Mouse (Mus musculus): Measurements from ENCODE around the gene Zfp365. TPM values are rescaled to one million over a fixed set of nuclear protein-coding genes. Genes with fewer than 3 reads are reported as not detected.

Gene Zfp365
- polyA plus RNA-seq, 1 experiment = 33.0 TPM

DNA sequence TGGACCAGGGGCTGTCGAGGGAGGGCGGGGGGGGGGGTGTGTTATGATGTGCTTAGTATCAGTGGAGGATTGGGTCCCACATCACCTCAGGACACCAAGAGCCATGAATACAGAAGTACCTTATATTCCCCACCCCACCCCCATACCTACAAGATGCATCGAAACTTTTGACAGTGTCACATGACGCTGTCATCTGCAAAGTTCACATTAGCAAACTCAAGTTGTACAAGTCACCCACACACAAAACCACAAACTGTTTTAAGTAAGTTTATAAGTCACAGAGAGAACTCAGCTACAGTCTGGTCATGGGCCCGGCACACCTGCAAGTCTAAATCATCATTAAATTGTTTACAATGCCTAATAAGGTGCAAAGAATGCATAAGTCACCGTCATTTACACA, 21.3 kb downstream of the Zfp365 start:
- no peak overlapping the region for H3K4me3 ChIP-seq (ENCODE audit: low read depth, low read length)
- H3K27me3 ChIP-seq (ENCODE audit: control insufficient read depth, insufficient read depth, low read length, poor library complexity, severe bottlenecking) = no peaks in the 10 kb centered on the region
- TF ChIP-seq POLR2A (IDR thresholded peaks at IDR 0.05; ENCODE audit: insufficient read depth, low read length) = no peak
- TF ChIP-seq EP300 (IDR thresholded peaks at IDR 0.05; ENCODE audit: insufficient read depth, low read depth, low read length) = no peak
- TF ChIP-seq CTCF (IDR thresholded peaks at IDR 0.05; ENCODE audit: low read depth, low read length) = no peak
- H3K9me3 ChIP-seq (replicated peaks; ENCODE audit: control insufficient read depth, insufficient read depth, low read length, poor library complexity, severe bottlenecking) = no peaks in the 10 kb centered on the region
- no peaks in the 10 kb centered on the region for H3K36me3 ChIP-seq (ENCODE audit: control insufficient read depth, insufficient read depth, low read length, poor library complexity, severe bottlenecking)
- no peaks in the 10 kb centered on the region for H3K4me1 ChIP-seq (ENCODE audit: control insufficient read depth, insufficient read depth, low read length)
- no peak overlapping the region for H3K27ac ChIP-seq (ENCODE audit: insufficient read depth, low read length)
- no peak overlapping the region for H3K9ac ChIP-seq (ENCODE audit: low read depth, poor library complexity, severe bottlenecking)

DNA sequence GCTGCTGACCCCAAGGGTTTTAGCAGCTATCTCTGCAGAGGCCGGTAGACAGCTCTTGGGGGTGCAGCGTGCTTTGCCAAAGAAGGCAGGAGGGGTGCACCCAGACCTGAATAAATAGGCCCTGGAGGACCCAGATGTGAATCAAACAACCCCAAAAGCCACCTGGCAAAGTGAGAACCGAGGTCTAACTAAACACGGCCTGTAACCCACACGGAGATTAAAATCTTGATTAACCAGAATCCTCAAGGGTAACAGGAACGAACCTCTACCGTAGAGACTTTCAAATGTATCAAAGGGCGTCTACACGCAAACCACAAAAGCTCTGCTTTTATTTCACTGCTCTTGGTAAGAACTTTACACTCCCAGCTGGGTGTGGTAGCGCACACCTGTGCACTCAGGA, 24.5 kb downstream of the Zfp365 start:
- TF ChIP-seq POLR2A (IDR thresholded peaks at IDR 0.05; ENCODE audit: insufficient read depth, low read length) = no peak
- TF ChIP-seq EP300 (IDR thresholded peaks at IDR 0.05; ENCODE audit: insufficient read depth, low read depth, low read length) = no peak
- TF ChIP-seq CTCF (IDR thresholded peaks at IDR 0.05; ENCODE audit: low read depth, low read length) = no peak
- H3K27ac ChIP-seq (ENCODE audit: insufficient read depth, low read length) = no peak overlapping the region
- H3K4me3 ChIP-seq (ENCODE audit: low read depth, low read length) = no peak overlapping the region
- H3K36me3 ChIP-seq (ENCODE audit: control insufficient read depth, insufficient read depth, low read length, poor library complexity, severe bottlenecking) = no peaks in the 10 kb centered on the region
- no peak overlapping the region for H3K9ac ChIP-seq (ENCODE audit: low read depth, poor library complexity, severe bottlenecking)
- H3K4me1 ChIP-seq (ENCODE audit: control insufficient read depth, insufficient read depth, low read length) = no peaks in the 10 kb centered on the region
- H3K27me3 ChIP-seq (ENCODE audit: control insufficient read depth, insufficient read depth, low read length, poor library complexity, severe bottlenecking) = no peaks in the 10 kb centered on the region
- H3K9me3 ChIP-seq (replicated peaks; ENCODE audit: control insufficient read depth, insufficient read depth, low read length, poor library complexity, severe bottlenecking) = no peaks in the 10 kb centered on the region

DNA sequence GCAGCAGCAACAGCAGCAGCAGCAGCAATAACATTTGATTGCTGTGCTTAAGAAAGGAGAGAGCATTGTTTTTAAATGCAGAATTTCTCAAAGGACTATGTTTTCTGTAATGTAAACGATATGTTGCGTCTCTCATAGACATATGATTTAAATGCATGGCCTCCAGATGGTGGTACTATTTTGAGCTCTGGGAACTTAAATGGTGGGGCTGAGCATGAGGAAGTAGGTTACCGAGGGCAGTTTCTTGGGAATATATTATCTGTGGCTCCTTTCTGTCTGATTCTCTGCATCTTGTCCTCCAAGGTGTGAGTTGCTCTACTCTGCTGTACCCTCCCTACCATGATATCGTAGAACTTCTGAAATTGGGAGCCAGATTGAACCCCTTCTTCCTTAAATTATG, 31.8 kb downstream of the Zfp365 start:
- no peaks in the 10 kb centered on the region for H3K36me3 ChIP-seq (ENCODE audit: control insufficient read depth, insufficient read depth, low read length, poor library complexity, severe bottlenecking)
- no peaks in the 10 kb centered on the region for H3K27me3 ChIP-seq (ENCODE audit: control insufficient read depth, insufficient read depth, low read length, poor library complexity, severe bottlenecking)
- no peak overlapping the region for H3K4me3 ChIP-seq (ENCODE audit: low read depth, low read length)
- no peak overlapping the region for H3K9ac ChIP-seq (ENCODE audit: low read depth, poor library complexity, severe bottlenecking)
- H3K9me3 ChIP-seq (replicated peaks; ENCODE audit: control insufficient read depth, insufficient read depth, low read length, poor library complexity, severe bottlenecking) = no peaks in the 10 kb centered on the region
- no peak overlapping the region for H3K27ac ChIP-seq (ENCODE audit: insufficient read depth, low read length)
- H3K4me1 ChIP-seq (ENCODE audit: control insufficient read depth, insufficient read depth, low read length) = no peaks in the 10 kb centered on the region
- TF ChIP-seq POLR2A (IDR thresholded peaks at IDR 0.05; ENCODE audit: insufficient read depth, low read length) (no peak), EP300 (IDR thresholded peaks at IDR 0.05; ENCODE audit: insufficient read depth, low read depth, low read length) (no peak), CTCF (IDR thresholded peaks at IDR 0.05; ENCODE audit: low read depth, low read length) (no peak)

DNA sequence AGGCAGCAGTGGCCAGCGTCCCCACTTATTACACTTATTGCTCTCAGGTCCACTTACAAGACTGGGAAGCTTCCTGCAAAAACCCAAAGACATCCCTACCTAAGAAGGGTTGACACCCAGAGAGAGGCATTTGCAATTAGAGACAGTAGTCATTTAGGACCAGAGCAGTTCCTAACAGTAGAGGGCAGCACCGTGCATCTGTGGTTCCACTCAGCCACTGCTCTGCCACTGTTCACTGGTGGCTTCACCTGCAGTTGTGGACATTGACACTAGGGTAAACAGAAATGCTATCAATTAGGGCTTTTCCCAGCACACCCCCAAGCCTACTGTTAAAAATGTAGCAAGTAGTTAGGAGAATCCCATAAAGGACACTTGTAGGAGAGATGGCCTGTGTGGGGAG, 40.7 kb downstream of the Zfp365 start:
- Histone ChIP-seq H3K9ac (ENCODE audit: low read depth, poor library complexity, severe bottlenecking) (no peak overlapping the region), H3K4me1 (ENCODE audit: control insufficient read depth, insufficient read depth, low read length) (no peaks in the 10 kb centered on the region), H3K36me3 (ENCODE audit: control insufficient read depth, insufficient read depth, low read length, poor library complexity, severe bottlenecking) (no peaks in the 10 kb centered on the region), H3K9me3 (replicated peaks; ENCODE audit: control insufficient read depth, insufficient read depth, low read length, poor library complexity, severe bottlenecking) (no peaks in the 10 kb centered on the region), H3K4me3 (ENCODE audit: low read depth, low read length) (no peak overlapping the region), H3K27me3 (ENCODE audit: control insufficient read depth, insufficient read depth, low read length, poor library complexity, severe bottlenecking) (no peaks in the 10 kb centered on the region; the same call in 1 of the 2 replicates), H3K27ac (ENCODE audit: insufficient read depth, low read length) (no peak overlapping the region)
- TF ChIP-seq CTCF (IDR thresholded peaks at IDR 0.05; ENCODE audit: low read depth, low read length) (peak; percentile 78), EP300 (IDR thresholded peaks at IDR 0.05; ENCODE audit: insufficient read depth, low read depth, low read length) (no peak)

DNA sequence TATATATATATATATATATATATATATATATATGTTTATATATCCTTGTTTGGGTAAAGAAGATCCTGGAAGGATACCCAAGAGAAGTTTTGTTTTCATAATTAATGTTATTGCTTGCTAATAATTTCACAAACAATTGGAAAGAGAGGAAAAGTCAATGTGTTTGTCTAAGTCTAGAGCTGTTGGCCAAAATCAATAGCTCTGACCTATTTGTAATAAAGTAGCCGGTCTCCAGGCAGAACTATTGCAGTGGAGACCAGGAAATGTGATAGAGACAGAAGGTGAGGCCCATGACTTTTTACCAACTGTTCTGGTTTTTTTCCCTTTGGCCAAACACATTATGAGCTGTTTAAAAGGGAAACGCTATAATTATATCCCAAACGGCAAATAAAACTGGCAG, 44.2 kb downstream of the Zfp365 start:
- no peaks in the 10 kb centered on the region for H3K4me1 ChIP-seq (ENCODE audit: control insufficient read depth, insufficient read depth, low read length)
- no peak overlapping the region for H3K4me3 ChIP-seq (ENCODE audit: low read depth, low read length)
- no peak overlapping the region for H3K27ac ChIP-seq (ENCODE audit: insufficient read depth, low read length)
- no peaks in the 10 kb centered on the region for H3K27me3 ChIP-seq (ENCODE audit: control insufficient read depth, insufficient read depth, low read length, poor library complexity, severe bottlenecking)
- no peak for TF ChIP-seq CTCF (IDR thresholded peaks at IDR 0.05; ENCODE audit: low read depth, low read length)
- no peak for TF ChIP-seq POLR2A (IDR thresholded peaks at IDR 0.05; ENCODE audit: insufficient read depth, low read length)
- TF ChIP-seq EP300 (IDR thresholded peaks at IDR 0.05; ENCODE audit: insufficient read depth, low read depth, low read length) = no peak
- H3K36me3 ChIP-seq (ENCODE audit: control insufficient read depth, insufficient read depth, low read length, poor library complexity, severe bottlenecking) = no peaks in the 10 kb centered on the region
- H3K9me3 ChIP-seq (replicated peaks; ENCODE audit: control insufficient read depth, insufficient read depth, low read length, poor library complexity, severe bottlenecking) = no peaks in the 10 kb centered on the region
- H3K9ac ChIP-seq (ENCODE audit: low read depth, poor library complexity, severe bottlenecking) = no peak overlapping the region

DNA sequence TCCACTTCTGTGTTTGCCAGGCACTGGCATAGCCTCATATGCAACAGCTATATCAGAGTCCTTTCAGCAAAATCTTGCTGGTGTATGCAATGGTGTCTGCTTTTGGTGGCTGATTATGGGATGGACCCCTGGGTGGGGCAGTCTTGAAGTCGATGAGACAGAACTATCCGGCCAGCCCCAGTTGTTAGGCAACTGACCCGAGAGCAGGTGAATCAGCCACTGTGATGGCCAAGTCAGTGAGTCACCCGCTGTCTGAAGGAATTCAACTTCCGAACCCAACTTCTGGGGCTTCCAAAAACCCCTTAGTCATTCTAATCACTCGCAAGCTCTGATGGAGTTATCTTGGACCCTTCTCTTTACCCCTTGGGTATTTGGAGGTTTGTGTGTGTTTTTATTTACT, 46.6 kb downstream of the Zfp365 start:
- Histone ChIP-seq H3K27me3 (ENCODE audit: control insufficient read depth, insufficient read depth, low read length, poor library complexity, severe bottlenecking) (no peaks in the 10 kb centered on the region), H3K36me3 (ENCODE audit: control insufficient read depth, insufficient read depth, low read length, poor library complexity, severe bottlenecking) (no peaks in the 10 kb centered on the region), H3K4me3 (ENCODE audit: low read depth, low read length) (no peak overlapping the region), H3K9ac (ENCODE audit: low read depth, poor library complexity, severe bottlenecking) (no peak overlapping the region), H3K27ac (ENCODE audit: insufficient read depth, low read length) (no peak overlapping the region), H3K4me1 (ENCODE audit: control insufficient read depth, insufficient read depth, low read length) (no peaks in the 10 kb centered on the region), H3K9me3 (replicated peaks; ENCODE audit: control insufficient read depth, insufficient read depth, low read length, poor library complexity, severe bottlenecking) (no peaks in the 10 kb centered on the region)
- TF ChIP-seq POLR2A (IDR thresholded peaks at IDR 0.05; ENCODE audit: insufficient read depth, low read length) = no peak
- no peak for TF ChIP-seq CTCF (IDR thresholded peaks at IDR 0.05; ENCODE audit: low read depth, low read length)
- TF ChIP-seq EP300 (IDR thresholded peaks at IDR 0.05; ENCODE audit: insufficient read depth, low read depth, low read length) = no peak

Data from ES-Bruce4 (cell line).